Mouse (Mus musculus): ENCODE results near the gene Gatm.

DNA sequence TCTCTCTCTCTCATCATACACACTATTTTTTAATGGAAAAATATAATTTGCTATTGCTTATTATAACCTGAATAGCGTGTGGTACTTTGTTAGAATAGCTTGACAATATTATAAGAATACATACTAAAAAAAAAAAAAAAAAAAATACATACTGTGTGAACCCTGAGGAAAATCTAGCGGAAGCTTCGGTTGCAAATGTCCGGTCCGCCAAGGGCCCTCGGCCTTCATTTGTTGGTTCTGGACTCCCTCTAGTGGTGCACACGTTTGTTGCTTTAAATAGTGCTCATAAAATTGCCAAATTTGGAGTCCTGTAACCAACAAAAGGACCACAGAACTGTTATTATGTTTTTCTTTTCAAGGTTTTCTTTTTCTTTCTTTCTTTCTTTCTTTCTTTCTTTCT is 17.9 kb upstream of the Gatm start:
- TF ChIP-seq CTCF (IDR thresholded peaks at IDR 0.05; ENCODE audit: borderline replicate concordance, control insufficient read depth, extremely low read depth, insufficient read depth, low read length, poor library complexity) (peak; percentile 26; the same call in 1 of the 2 replicates), POLR2A (IDR thresholded peaks at IDR 0.05; ENCODE audit: control insufficient read depth, extremely low read depth, insufficient read depth, low read length, poor library complexity) (no peak)

Data from thymus, adult 2 months (tissue).